Mouse (Mus musculus) ovary, adult 10 weeks (tissue): ENCODE measurements around the gene Actr3b. TPM values are rescaled to one million over a fixed set of nuclear protein-coding genes. Genes with fewer than 3 reads are reported as not detected.

Experiments
- polyA plus RNA-seq: library from polyadenylated mRNA; stranded (reverse); fragments of 350-450 nt; fragmentation: Illumina TruSeq; extraction: RNeasy Lipid Tissue Mini Kit (QIAGEN cat#74804); gene quantifications from one replicate; pipeline ENCODE4 v1.2.3, GENCODE M21; 2014

Actr3b gene
- 37.5 TPM for polyA plus RNA-seq

GRCm38 (mm10) chr5:25759460-25760409, at the start of gene Actr3b:
Gene Actr3b (plus strand): TSS chr5:25759997.

Other genes starting within 250 kb of the Actr3b start
- gene Cct8l1, start 243.9 kb upstream of the Actr3b start, polyA plus RNA-seq, result not detected
- gene Xrcc2, start 54.2 kb upstream of the Actr3b start, polyA plus RNA-seq, result 17.8 TPM
- 1.7 TPM for gene Gm21663, start 182.4 kb downstream of the Actr3b start, polyA plus RNA-seq
- gene Gm21671, start 194.4 kb downstream of the Actr3b start, polyA plus RNA-seq, result 3.0 TPM
- gene Gm21680, start 212.7 kb downstream of the Actr3b start, polyA plus RNA-seq, result not detected
- gene Gm21698, start 228.7 kb downstream of the Actr3b start, polyA plus RNA-seq, result 3.8 TPM
- 1.3 TPM for gene Gm1979, start 244.8 kb downstream of the Actr3b start, polyA plus RNA-seq